In the genomic region with DNA sequence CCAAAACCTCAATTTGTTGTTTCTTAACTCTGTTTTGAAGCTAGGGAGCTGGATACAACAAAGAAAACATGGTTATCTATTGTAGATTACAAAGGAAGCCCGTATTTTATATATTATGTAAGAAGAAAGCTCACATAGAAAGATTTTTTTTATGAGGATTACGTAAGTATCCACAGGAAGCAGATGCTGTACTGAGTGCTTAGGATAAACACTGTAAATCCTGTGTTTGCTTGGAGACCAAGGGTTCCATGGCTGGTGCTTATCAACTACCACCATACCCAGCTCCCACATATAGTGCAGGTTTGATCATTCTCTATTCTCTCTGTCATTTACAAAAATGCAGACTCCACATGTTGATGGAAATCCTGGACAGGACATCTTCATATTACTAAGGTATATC, we compare ENCODE assay signal across 13 mouse cellular contexts.
"Had no signal": no experiment of that assay in that cellular context is flagged by ENCODE, and none has a peak within 500 bp of the region (broad histone marks: within the 10 kb centered on the region; RNA-seq: fewer than 3 reads in every experiment).

No protein-coding gene starts in this region.

- H3K4me1 ChIP-seq: midbrain, embryonic 13.5 days; midbrain, embryonic 15.5 days; neural tube, embryonic 12.5 days; stomach, embryonic 15.5 days had no signal

- H3K27me3 ChIP-seq: megakaryocyte, embryonic 14.5 days; midbrain, embryonic 13.5 days; midbrain, embryonic 15.5 days; neural tube, embryonic 12.5 days; stomach, embryonic 15.5 days had no signal

- H3K9ac ChIP-seq: midbrain, embryonic 13.5 days; midbrain, embryonic 15.5 days; neural tube, embryonic 12.5 days; stomach, embryonic 15.5 days had no signal

- ATAC-seq: midbrain, embryonic 13.5 days; midbrain, embryonic 15.5 days had no signal

- H3K36me3 ChIP-seq: midbrain, embryonic 13.5 days; midbrain, embryonic 15.5 days; neural tube, embryonic 12.5 days; stomach, embryonic 15.5 days had no signal

- H3K27ac ChIP-seq: midbrain, embryonic 13.5 days; midbrain, embryonic 15.5 days; neural tube, embryonic 12.5 days; stomach, embryonic 15.5 days; stomach, postnatal 0 days had no signal

- H3K9me3 ChIP-seq: megakaryocyte, embryonic 14.5 days; midbrain, embryonic 13.5 days; midbrain, embryonic 15.5 days; neural tube, embryonic 12.5 days; stomach, embryonic 15.5 days had no signal

- DNase-seq: lung, adult 18-20 months; lung, postnatal 4 days; right cerebral cortex, postnatal 14 days; thymus, adult 2 months; thymus, postnatal 25 days; thymus, postnatal 4 days had no signal

- H3K4me2 ChIP-seq: midbrain, embryonic 11.5 days; midbrain, embryonic 13.5 days; midbrain, embryonic 15.5 days; neural tube, embryonic 12.5 days; stomach, embryonic 15.5 days had no signal

- H3K4me3 ChIP-seq: megakaryocyte, embryonic 14.5 days; midbrain, embryonic 13.5 days; midbrain, embryonic 15.5 days; neural tube, embryonic 12.5 days; stomach, embryonic 15.5 days had no signal
